Mouse (Mus musculus): ENCODE data around the gene Cyp27b1.

GRCm38 (mm10) chr10:127017071-127017470 lies 31.0 kb upstream of the Cyp27b1 start:
- TF ChIP-seq GATA1 (IDR thresholded peaks at IDR 0.05; ENCODE audit: borderline replicate concordance, low read length) (no peak), FLI1 (IDR thresholded peaks at IDR 0.05; ENCODE audit: low read length) (no peak)

All from megakaryocyte, embryonic 14.5 days (primary cell).